In the genomic region with DNA sequence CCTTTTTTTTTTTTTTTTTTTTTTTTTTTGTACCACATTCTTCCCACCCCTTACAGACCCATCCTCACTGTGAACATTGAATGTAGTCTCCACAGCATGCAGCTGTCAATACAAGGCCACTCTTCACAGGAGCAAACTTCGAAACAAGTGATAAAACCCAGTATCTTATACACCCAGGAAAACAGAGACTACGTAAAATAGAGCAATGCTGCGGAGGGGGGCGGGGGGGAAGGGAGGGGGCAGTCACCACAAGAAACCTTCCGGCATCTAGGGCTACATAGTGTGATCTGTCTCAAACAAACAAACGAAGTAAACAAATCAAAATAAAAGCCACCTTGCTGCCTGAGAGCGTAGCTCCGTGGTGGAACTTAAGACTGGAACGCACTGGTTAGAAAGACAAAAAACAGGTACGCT, we compare ENCODE assay signal across 8 mouse cellular contexts. TPM values are rescaled to one million over a fixed set of nuclear protein-coding genes. Genes with fewer than 3 reads are reported as not detected.
A peak's percentile ranks its signal among the peaks of the same experiment; 100 is the strongest.
DNase-seq lines count a peak whose midpoint lies in the region; ATAC-seq and TF ChIP-seq lines count a peak whose summit lies in the region.

No protein-coding gene starts in this region.

- no peaks in the 10 kb centered on the region for H3K27me3 ChIP-seq in heart, embryonic 14.5 days (ENCODE audit: control insufficient read depth, insufficient read depth, low read length)
- H3K27me3 ChIP-seq in G1E (ENCODE audit: insufficient read depth, low read length) = peaks cover 4% of the 10 kb centered on the region; the same call in 1 of the 2 replicates
- H3K27me3 ChIP-seq in forebrain, embryonic 13.5 days = no peaks in the 10 kb centered on the region
- no peaks in the 10 kb centered on the region; the same call in 1 of the 2 replicates for H3K27me3 ChIP-seq in liver, embryonic 15.5 days

- H3K9ac ChIP-seq in heart, embryonic 14.5 days (ENCODE audit: low read length) = peak overlapping the region; percentile 95
- peak overlapping the region; percentile 93 for H3K9ac ChIP-seq in forebrain, embryonic 13.5 days
- H3K9ac ChIP-seq in liver, embryonic 15.5 days = peak overlapping the region; percentile 71

- H3K36me3 ChIP-seq in heart, embryonic 14.5 days (ENCODE audit: control insufficient read depth, insufficient read depth, low read length) = peaks cover 12% of the 10 kb centered on the region
- H3K36me3 ChIP-seq in G1E (replicated peaks) = peaks cover 13% of the 10 kb centered on the region
- H3K36me3 ChIP-seq in forebrain, embryonic 13.5 days (ENCODE audit: poor library complexity, severe bottlenecking) = peaks cover 13% of the 10 kb centered on the region; the same call in 1 of the 2 replicates
- H3K36me3 ChIP-seq in liver, embryonic 15.5 days (replicated peaks) = peaks cover 4% of the 10 kb centered on the region

- 4% methylated on average over 10 of the region's 10 CpGs for WGBS in heart, embryonic 14.5 days
- whole genome bisulfite sequencing in forebrain, embryonic 13.5 days = 7% methylated on average over 10 of the region's 10 CpGs
- under 1% methylated on average over 10 of the region's 10 CpGs for WGBS in liver, embryonic 15.5 days (ENCODE audit: insufficient replicate concordance)

- peak overlapping the region; percentile 83 to 97 for H3K4me3 ChIP-seq in heart, embryonic 14.5 days (ENCODE audit: control insufficient read depth in 1 of 2, insufficient read depth in 1 of 2, low read depth in 1 of 2, low read length in 2 of 2)
- H3K4me3 ChIP-seq in G1E (ENCODE audit: low read depth, low read length) = peak overlapping the region; percentile 96
- H3K4me3 ChIP-seq in forebrain, embryonic 13.5 days = peak overlapping the region; percentile 91
- peak overlapping the region; percentile 80 for H3K4me3 ChIP-seq in liver, embryonic 15.5 days (replicated peaks)

- peak overlapping the region in 1 of 2 experiments; percentile 84; a peak in 3 of 4 replicates for H3K27ac ChIP-seq in heart, embryonic 14.5 days (replicated peaks in 1 of 2; ENCODE audit: control insufficient read depth in 1 of 2, insufficient read depth in 1 of 2, low read depth in 2 of 2, low read length in 2 of 2)
- H3K27ac ChIP-seq in forebrain, embryonic 13.5 days = no peak overlapping the region
- 0 out of 2 replicates have a peak overlapping the region, but pooled peaks have one; percentile 45 for H3K27ac ChIP-seq in liver, embryonic 15.5 days (replicated peaks)

- no peak for DNase-seq in heart, postnatal 14 days
- DNase-seq in G1E (ENCODE audit: low spot score) = peak; percentile 7
- no peak for DNase-seq in urinary bladder, postnatal 25 days (ENCODE audit: low spot score)
- no peak for DNase-seq in right cerebral cortex, postnatal 36 days (ENCODE audit: low spot score in 2 of 2)
- DNase-seq in ovary, postnatal 14 days (ENCODE audit: low spot score) = no peak

- peaks cover 0 to 10% of the 10 kb centered on the region in 2 experiments; a peak in 1 of 4 replicates for H3K4me1 ChIP-seq in heart, embryonic 14.5 days (ENCODE audit: control insufficient read depth in 2 of 2, insufficient read depth in 2 of 2, low read length in 2 of 2)
- peaks cover 13% of the 10 kb centered on the region; the same call in 1 of the 2 replicates for H3K4me1 ChIP-seq in G1E (ENCODE audit: insufficient read depth, low read depth, low read length)
- peaks cover 8% of the 10 kb centered on the region for H3K4me1 ChIP-seq in forebrain, embryonic 13.5 days
- H3K4me1 ChIP-seq in liver, embryonic 15.5 days (replicated peaks) = peaks cover 18% of the 10 kb centered on the region

- H3K9me3 ChIP-seq in heart, embryonic 14.5 days (ENCODE audit: control insufficient read depth, low read length) = no peaks in the 10 kb centered on the region
- no peaks in the 10 kb centered on the region for H3K9me3 ChIP-seq in G1E (replicated peaks)
- 0 out of 2 replicates have a peak, but pooled peaks cover 6% of the 10 kb centered on the region for H3K9me3 ChIP-seq in forebrain, embryonic 13.5 days (replicated peaks)
- H3K9me3 ChIP-seq in liver, embryonic 15.5 days (replicated peaks) = no peaks in the 10 kb centered on the region

- peak overlapping the region; percentile 82 for H3K4me2 ChIP-seq in heart, embryonic 14.5 days (ENCODE audit: low read length)
- H3K4me2 ChIP-seq in forebrain, embryonic 13.5 days = peak overlapping the region; percentile 73
- H3K4me2 ChIP-seq in liver, embryonic 15.5 days = peak overlapping the region; percentile 73

- no peak for ATAC-seq in heart, embryonic 14.5 days (ENCODE audit: insufficient number of reproducible peaks, insufficient read depth, low FRiP score, low read depth)
- ATAC-seq in G1E (ENCODE audit: extremely low read depth, insufficient number of reproducible peaks, low FRiP score, poor library complexity, severe bottlenecking) = peak; percentile 52; the same call in 1 of the 2 replicates
- peak; percentile 23; the same call in 1 of the 2 replicates for ATAC-seq in forebrain, embryonic 13.5 days
- ATAC-seq in liver, embryonic 15.5 days (ENCODE audit: insufficient read depth) = peak; percentile 49; the same call in 1 of the 2 replicates

- no peak for TF ChIP-seq CTCF in G1E (IDR thresholded peaks at IDR 0.05; ENCODE audit: low read depth, low read length)

- intact Hi-C loops in heart, postnatal 14 days (cut with DNase I) = no loop called here

RNA-seq across cellular contexts. Expression of a gene that starts 1.0 kb away (rescaled TPM):
- 467 and 507 TPM in 2 replicates for polyA plus RNA-seq in heart, embryonic 14.5 days (2014; fragmentation: Nextera tagmentation; extraction: Ambion mirVana)
- total RNA-seq in heart, postnatal 14 days (2021) = 100 to 1,000 TPM; 507 to 527 TPM
- 40.4 and 48.8 TPM in 2 replicates for total RNA-seq in G1E (2014; fragmentation: Nextera tagmentation)
- 99.9 and 152 TPM in 2 replicates for total RNA-seq in G1E (2017)
- 5.3 and 6.9 TPM in 2 replicates for polyA plus RNA-seq in G1E (2012)
- 358 and 368 TPM in 2 replicates for polyA plus RNA-seq in forebrain, embryonic 13.5 days (2015; fragmentation: Nextera tagmentation; extraction: Ambion mirVana)
- 112 and 125 TPM in 2 replicates for polyA plus RNA-seq in liver, embryonic 15.5 days (2015; fragmentation: Nextera tagmentation; extraction: Ambion mirVana)

Comparison
In these comparisons a context has a peak if more than half of its experiments do, and no peak if none do; other contexts are left out.
1. RNA of a gene that starts 1.0 kb away (polyA plus RNA-seq): 467 to 507 TPM in heart, embryonic 14.5 days, 358 to 368 TPM in forebrain, embryonic 13.5 days and 112 to 125 TPM in liver, embryonic 15.5 days; 5.3 to 6.9 TPM in G1E; every median in the first group is over 10 times any median in the second.
2. Peak in every context shown above with its lines, with median percentiles within 50 percentile points of each other: H3K4me2 ChIP-seq, H3K4me3 ChIP-seq and H3K9ac ChIP-seq.